Mouse (Mus musculus): ENCODE results near the gene P2rx4.

DNA sequence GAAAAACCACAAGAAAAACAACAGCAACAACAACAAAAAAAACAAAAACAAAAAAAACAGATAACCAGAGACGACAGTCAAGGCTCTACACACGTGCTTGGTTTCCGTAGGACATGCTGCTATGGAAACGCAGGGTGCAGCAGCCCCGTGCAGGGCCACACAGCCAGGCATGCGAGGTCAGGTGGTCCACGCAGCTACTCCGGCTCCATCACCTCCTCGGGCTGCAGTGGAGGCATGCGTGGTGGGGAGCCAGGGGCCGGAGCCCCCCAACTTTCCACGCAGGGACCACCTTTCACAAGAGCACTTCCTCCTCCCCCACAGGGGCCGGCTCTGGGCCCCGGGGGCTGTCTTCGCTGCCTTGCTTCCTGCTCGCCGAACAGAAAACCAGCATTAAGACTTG lies 26.5 kb downstream of the P2rx4 start:
- TF ChIP-seq CTCF (IDR thresholded peaks at IDR 0.05; ENCODE audit: insufficient read depth, low read depth, low read length) (no peak), POLR2A (IDR thresholded peaks at IDR 0.05; ENCODE audit: insufficient read depth, low read depth, low read length) (0 out of 2 replicates have a peak, but pooled peaks have one; percentile 18)

Data from olfactory bulb, adult 2 months (tissue).